Mouse (Mus musculus): ENCODE data around the gene Gm20441. TPM values are rescaled to one million over a fixed set of nuclear protein-coding genes. Genes with fewer than 3 reads are reported as not detected.
A peak's percentile ranks its signal among the peaks of the same experiment; 100 is the strongest.
"Not testable (repeated sequence)": the region's sequence is repeated elsewhere in the genome, so short reads cannot be mapped to it uniquely, and the experiment has no call there.

Gene Gm20441
- polyA plus RNA-seq, 1 experiment from 2014 or later, result 0.41 TPM

GRCm38 (mm10) chr10:75772795-75773664 is 7.7 kb downstream of the Gm20441 start, which contains the start of gene Ddt:
Ddt (minus strand) TSS chr10:75773414.
- under 1% methylated on average over 46 of the region's 47 CpGs for WGBS
- no peaks in the 10 kb centered on the region for H3K36me3 ChIP-seq (ENCODE audit: control insufficient read depth, insufficient read depth, low read length)
- H3K4me1 ChIP-seq (replicated peaks; ENCODE audit: control insufficient read depth, insufficient read depth, low read length), result peaks cover 9% of the 10 kb centered on the region; the same call in 1 of the 2 replicates
- no peaks in the 10 kb centered on the region for H3K9me3 ChIP-seq (ENCODE audit: control insufficient read depth, low read length)
- peak within 1 kb of the TSS; percentile 77 for H3K4me3 ChIP-seq (ENCODE audit: low read length)
- peak within 1 kb of the TSS; percentile 40; the same call in 1 of the 2 replicates for H3K27ac ChIP-seq (ENCODE audit: low read length)
- ATAC-seq (ENCODE audit: low read depth), result peak; percentile 96
- H3K9ac ChIP-seq (ENCODE audit: low read length), result peak within 1 kb of the TSS; percentile 79
- H3K4me2 ChIP-seq (ENCODE audit: low read depth, low read length), result peak within 1 kb of the TSS; percentile 98
- H3K27me3 ChIP-seq (ENCODE audit: control insufficient read depth, insufficient read depth, low read depth, low read length), result no peaks in the 10 kb centered on the region

- H3K4me2 ChIP-seq (ENCODE audit: low read depth, low read length); H3K9ac ChIP-seq (ENCODE audit: low read length); H3K4me3 ChIP-seq (ENCODE audit: low read length); H3K4me1 ChIP-seq (replicated peaks; ENCODE audit: control insufficient read depth, insufficient read depth, low read length); ATAC-seq (ENCODE audit: low read depth); H3K27me3 ChIP-seq (ENCODE audit: control insufficient read depth, insufficient read depth, low read depth, low read length); H3K9me3 ChIP-seq (ENCODE audit: control insufficient read depth, low read length); H3K27ac ChIP-seq (ENCODE audit: low read length); H3K36me3 ChIP-seq (ENCODE audit: control insufficient read depth, insufficient read depth, low read length): not testable (repeated sequence)
- WGBS, result 18% methylated on average over 5 of the region's 5 CpGs
These were observed 13.0 kb downstream of the Gm20441 start for GRCm38 (mm10) chr10:75767756-75768155.

DNA sequence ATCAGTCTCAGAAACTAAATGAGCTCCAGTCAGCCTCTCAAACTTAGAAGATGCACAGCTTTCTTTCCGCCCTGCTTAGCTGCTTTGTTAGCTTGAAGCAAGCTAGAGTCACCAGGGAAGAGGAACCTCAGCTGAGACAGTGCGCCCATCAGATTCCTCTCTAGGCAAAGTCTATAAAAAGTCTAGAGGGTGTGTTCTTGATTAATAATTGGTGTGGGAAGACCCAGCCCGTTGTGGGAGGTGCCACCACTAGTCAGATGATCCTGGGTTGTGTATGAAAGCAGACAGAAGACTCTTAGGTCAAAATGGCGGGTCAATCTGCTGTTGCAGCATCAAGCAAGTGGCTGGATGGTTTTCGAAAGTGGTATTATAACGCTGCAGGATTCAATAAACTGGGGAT is 13.9 kb downstream of the Gm20441 start:
- no peak overlapping the region for H3K4me3 ChIP-seq (ENCODE audit: low read length)
- no peaks in the 10 kb centered on the region for H3K9me3 ChIP-seq (ENCODE audit: control insufficient read depth, low read length)
- no peak overlapping the region for H3K4me2 ChIP-seq (ENCODE audit: low read depth, low read length)
- 82% methylated on average over 6 of the region's 6 CpGs for WGBS
- no peaks in the 10 kb centered on the region for H3K27me3 ChIP-seq (ENCODE audit: control insufficient read depth, insufficient read depth, low read depth, low read length)
- H3K9ac ChIP-seq (ENCODE audit: low read length), result no peak overlapping the region
- no peak for ATAC-seq (ENCODE audit: low read depth)
- no peak overlapping the region for H3K27ac ChIP-seq (ENCODE audit: low read length)
- H3K36me3 ChIP-seq (ENCODE audit: control insufficient read depth, insufficient read depth, low read length), result no peaks in the 10 kb centered on the region
- H3K4me1 ChIP-seq (replicated peaks; ENCODE audit: control insufficient read depth, insufficient read depth, low read length), result no peaks in the 10 kb centered on the region

- Histone ChIP-seq H3K9me3 (ENCODE audit: control insufficient read depth, low read length) (no peaks in the 10 kb centered on the region), H3K4me3 (ENCODE audit: low read length) (peak overlapping the region; percentile 97), H3K36me3 (ENCODE audit: control insufficient read depth, insufficient read depth, low read length) (peaks cover 7% of the 10 kb centered on the region; the same call in 1 of the 2 replicates), H3K27me3 (ENCODE audit: control insufficient read depth, insufficient read depth, low read depth, low read length) (no peaks in the 10 kb centered on the region), H3K27ac (ENCODE audit: low read length) (peak overlapping the region; percentile 49), H3K4me2 (ENCODE audit: low read depth, low read length) (peak overlapping the region; percentile 61), H3K4me1 (replicated peaks; ENCODE audit: control insufficient read depth, insufficient read depth, low read length) (no peaks in the 10 kb centered on the region), H3K9ac (ENCODE audit: low read length) (peak overlapping the region; percentile 85)
- peak; percentile 43 for ATAC-seq (ENCODE audit: low read depth)
- WGBS, result under 1% methylated on average over 27 of the region's 27 CpGs
These were observed 16.0 kb downstream of the Gm20441 start for GRCm38 (mm10) chr10:75764519-75765473.

- WGBS, result under 1% methylated on average over 55 of the region's 61 CpGs
- no peaks in the 10 kb centered on the region for H3K9me3 ChIP-seq (ENCODE audit: control insufficient read depth, low read length)
- no peaks in the 10 kb centered on the region for H3K4me1 ChIP-seq (replicated peaks; ENCODE audit: control insufficient read depth, insufficient read depth, low read length)
- peak within 1 kb of the TSS; percentile 89 for H3K4me2 ChIP-seq (ENCODE audit: low read depth, low read length)
- H3K9ac ChIP-seq (ENCODE audit: low read length), result peak within 1 kb of the TSS; percentile 85
- H3K27ac ChIP-seq (ENCODE audit: low read length), result peak within 1 kb of the TSS; percentile 52
- H3K27me3 ChIP-seq (ENCODE audit: control insufficient read depth, insufficient read depth, low read depth, low read length), result no peaks in the 10 kb centered on the region
- ATAC-seq (ENCODE audit: low read depth), result peak; percentile 98
- peaks cover 7% of the 10 kb centered on the region; the same call in 1 of the 2 replicates for H3K36me3 ChIP-seq (ENCODE audit: control insufficient read depth, insufficient read depth, low read length)
- H3K4me3 ChIP-seq (ENCODE audit: low read length), result peak within 1 kb of the TSS; percentile 97
These were observed 16.9 kb downstream of the Gm20441 start, which contains the start of gene Cabin1 for GRCm38 (mm10) chr10:75763682-75764518. Cabin1 (minus strand) TSS chr10:75764341.

GRCm38 (mm10) chr10:75762413-75762812 is 18.3 kb downstream of the Gm20441 start:
- Histone ChIP-seq H3K4me3 (ENCODE audit: low read length) (no peak overlapping the region), H3K27ac (ENCODE audit: low read length) (no peak overlapping the region), H3K36me3 (ENCODE audit: control insufficient read depth, insufficient read depth, low read length) (peaks cover 10% of the 10 kb centered on the region; the same call in 1 of the 2 replicates), H3K4me1 (replicated peaks; ENCODE audit: control insufficient read depth, insufficient read depth, low read length) (no peaks in the 10 kb centered on the region), H3K4me2 (ENCODE audit: low read depth, low read length) (no peak overlapping the region), H3K9me3 (ENCODE audit: control insufficient read depth, low read length) (no peaks in the 10 kb centered on the region), H3K9ac (ENCODE audit: low read length) (no peak overlapping the region), H3K27me3 (ENCODE audit: control insufficient read depth, insufficient read depth, low read depth, low read length) (no peaks in the 10 kb centered on the region)
- WGBS, result 87% methylated on average over 3 of the region's 3 CpGs
- ATAC-seq (ENCODE audit: low read depth), result no peak

DNA sequence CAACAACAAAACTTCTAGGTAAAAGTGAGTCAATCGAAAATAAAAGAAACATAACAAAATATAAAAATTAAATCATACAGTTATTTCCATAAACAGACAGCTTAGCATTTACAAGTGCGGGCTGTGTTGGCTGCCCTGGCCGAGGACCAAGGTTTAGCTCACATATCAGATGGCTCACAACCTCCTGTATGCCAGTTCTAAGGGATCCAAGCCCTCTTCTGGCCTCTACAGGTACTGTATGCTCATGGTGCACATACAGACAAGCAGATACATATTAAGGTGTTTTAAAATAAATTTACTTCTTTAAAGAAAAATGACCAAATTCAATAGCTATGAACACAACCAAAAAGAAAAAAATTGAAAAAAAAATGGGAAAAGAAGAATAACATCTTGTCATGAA is 20.4 kb downstream of the Gm20441 start:
- no peak for ATAC-seq (ENCODE audit: low read depth)
- Histone ChIP-seq H3K27me3 (ENCODE audit: control insufficient read depth, insufficient read depth, low read depth, low read length) (no peaks in the 10 kb centered on the region), H3K4me3 (ENCODE audit: low read length) (no peak overlapping the region), H3K9me3 (ENCODE audit: control insufficient read depth, low read length) (no peaks in the 10 kb centered on the region), H3K36me3 (ENCODE audit: control insufficient read depth, insufficient read depth, low read length) (peaks cover 10% of the 10 kb centered on the region; the same call in 1 of the 2 replicates), H3K4me1 (replicated peaks; ENCODE audit: control insufficient read depth, insufficient read depth, low read length) (no peaks in the 10 kb centered on the region), H3K4me2 (ENCODE audit: low read depth, low read length) (no peak overlapping the region), H3K27ac (ENCODE audit: low read length) (no peak overlapping the region), H3K9ac (ENCODE audit: low read length) (no peak overlapping the region)
- 94% methylated on average over 3 of the region's 3 CpGs for WGBS

DNA sequence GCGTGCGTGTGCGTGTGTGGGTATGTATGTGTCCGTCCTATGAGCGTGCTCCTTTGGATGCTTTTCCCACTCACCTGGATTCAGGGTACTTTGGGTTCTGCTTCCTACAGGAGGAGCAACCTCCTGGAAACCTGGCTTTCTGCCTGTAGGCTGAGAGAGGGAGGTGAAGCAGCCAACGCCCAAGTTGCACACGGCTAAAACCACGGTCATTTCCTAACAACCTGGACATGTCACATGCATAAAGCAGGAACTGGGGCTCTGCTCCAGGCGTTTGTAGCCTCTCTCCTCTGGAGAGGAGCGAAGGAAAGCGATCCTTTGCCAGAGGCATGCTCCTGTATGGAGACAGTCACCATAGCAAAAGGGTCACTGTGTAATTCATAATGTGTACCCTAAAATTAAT is 24.0 kb downstream of the Gm20441 start:
- no peak for ATAC-seq (ENCODE audit: low read depth)
- Histone ChIP-seq H3K27me3 (ENCODE audit: control insufficient read depth, insufficient read depth, low read depth, low read length) (no peaks in the 10 kb centered on the region), H3K9me3 (ENCODE audit: control insufficient read depth, low read length) (no peaks in the 10 kb centered on the region), H3K36me3 (ENCODE audit: control insufficient read depth, insufficient read depth, low read length) (peaks cover 29% of the 10 kb centered on the region), H3K4me3 (ENCODE audit: low read length) (no peak overlapping the region), H3K4me1 (replicated peaks; ENCODE audit: control insufficient read depth, insufficient read depth, low read length) (no peaks in the 10 kb centered on the region), H3K9ac (ENCODE audit: low read length) (no peak overlapping the region), H3K27ac (ENCODE audit: low read length) (no peak overlapping the region), H3K4me2 (ENCODE audit: low read depth, low read length) (no peak overlapping the region)
- 90% methylated on average over 11 of the region's 11 CpGs for WGBS

Measured in lung, embryonic 16.5 days (tissue).